Mouse (Mus musculus): ENCODE results near the gene H2-M1. TPM values are rescaled to one million over a fixed set of nuclear protein-coding genes. Genes with fewer than 3 reads are reported as not detected.

The H2-M1 gene
- polyA plus RNA-seq (2015; fragmentation: Nextera tagmentation; extraction: Ambion mirVana): not detected in 2 replicates

DNA sequence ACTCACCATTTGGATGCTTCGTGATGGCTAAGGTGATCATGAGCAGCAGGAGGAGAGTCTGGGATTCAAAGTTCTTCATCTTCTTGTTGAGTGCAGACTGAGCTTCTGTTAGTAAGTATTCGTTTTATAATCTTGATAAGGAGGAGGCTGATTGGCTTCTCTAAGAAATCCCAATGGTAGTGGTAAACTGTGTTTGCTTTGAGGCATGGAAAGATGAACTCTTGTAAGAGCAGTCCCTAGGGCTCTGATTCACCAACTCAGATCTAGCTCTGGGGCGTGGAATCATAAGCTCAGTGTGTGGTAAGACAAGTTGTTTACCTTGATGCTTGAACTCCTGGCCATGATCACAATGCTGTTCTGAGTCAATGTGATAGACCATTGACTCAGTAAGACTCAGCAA lies at the start of gene H2-M1:
H2-M1 (minus strand) TSS at position 101 of the 400 bp plus-strand sequence.
- no peaks in the 10 kb centered on the region for H3K4me1 ChIP-seq (replicated peaks)
- no peak within 1 kb of the TSS for H3K9ac ChIP-seq
- no peaks in the 10 kb centered on the region for H3K36me3 ChIP-seq
- no peak within 1 kb of the TSS for H3K4me3 ChIP-seq
- no peaks in the 10 kb centered on the region for H3K9me3 ChIP-seq
- WGBS: 78% methylated on average over 3 of the region's 3 CpGs
- H3K4me2 ChIP-seq: no peak within 1 kb of the TSS
- no peak within 1 kb of the TSS for H3K27ac ChIP-seq (replicated peaks)
- no peaks in the 10 kb centered on the region for H3K27me3 ChIP-seq
- no peak for ATAC-seq (ENCODE audit: low read depth)

DNA sequence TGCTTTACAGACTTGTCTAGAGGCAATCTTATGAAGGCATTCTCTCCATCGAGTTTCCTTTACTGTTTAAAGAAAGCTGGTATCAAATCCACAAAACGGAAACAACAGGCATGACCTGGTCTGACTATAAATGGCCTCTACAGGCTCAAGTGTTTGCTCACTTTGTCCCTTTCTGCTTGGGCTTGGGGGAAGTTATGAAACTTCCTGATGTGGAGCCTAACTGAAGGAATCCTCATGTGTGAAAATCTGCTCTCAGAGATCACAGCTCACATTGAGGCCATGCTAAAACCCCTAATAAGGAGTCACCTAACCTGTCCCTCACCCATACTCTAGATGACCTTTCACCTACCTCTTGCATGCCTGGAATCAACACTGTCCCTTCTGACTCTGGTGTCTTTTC lies 25.7 kb upstream of the H2-M1 start:
- no peak for ATAC-seq (ENCODE audit: low read depth)
- 80% methylated on average over 2 of the region's 2 CpGs for WGBS
- Histone ChIP-seq H3K36me3 (no peaks in the 10 kb centered on the region), H3K27ac (replicated peaks) (no peak overlapping the region), H3K9me3 (no peaks in the 10 kb centered on the region), H3K4me2 (no peak overlapping the region), H3K4me3 (no peak overlapping the region), H3K4me1 (replicated peaks) (no peaks in the 10 kb centered on the region), H3K27me3 (no peaks in the 10 kb centered on the region), H3K9ac (no peak overlapping the region)

DNA sequence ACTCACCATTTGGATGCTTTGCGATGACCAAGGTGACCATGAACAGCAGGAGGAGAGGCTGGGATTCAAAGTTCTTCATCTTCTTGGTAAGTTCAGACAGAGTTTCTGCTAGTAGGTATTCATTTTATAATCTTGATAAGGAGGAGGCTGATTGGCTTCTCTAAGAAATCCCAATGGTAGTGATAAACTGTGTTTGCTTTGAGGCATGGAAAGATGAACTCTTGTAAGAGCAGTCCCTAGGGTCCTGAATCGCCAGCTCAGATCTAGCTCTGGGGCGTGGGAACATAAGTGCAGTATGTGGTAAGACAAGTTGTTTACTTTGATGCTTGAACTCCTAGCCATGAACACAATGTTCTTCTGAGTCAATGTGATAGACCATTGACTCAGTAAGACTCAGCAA lies 29.5 kb downstream of the H2-M1 start, which contains the start of gene H2-M9:
H2-M9 (minus strand) TSS at position 101 of the 400 bp plus-strand sequence.
- 92% methylated on average over 3 of the region's 3 CpGs for WGBS
- no peaks in the 10 kb centered on the region for H3K9me3 ChIP-seq

More for the DNA sequence above, 29.5 kb downstream of the H2-M1 start, which contains the start of gene H2-M9:
- H3K36me3 ChIP-seq: no peaks in the 10 kb centered on the region
- no peak for ATAC-seq (ENCODE audit: low read depth)
- no peaks in the 10 kb centered on the region for H3K4me1 ChIP-seq (replicated peaks)
- H3K27me3 ChIP-seq: no peaks in the 10 kb centered on the region
- no peak within 1 kb of the TSS for H3K4me2 ChIP-seq
- no peak within 1 kb of the TSS for H3K4me3 ChIP-seq
- H3K9ac ChIP-seq: no peak within 1 kb of the TSS
- H3K27ac ChIP-seq (replicated peaks): no peak within 1 kb of the TSS

Other genes starting within 250 kb of the H2-M1 start
- gene H2-M10.4, start 209.9 kb downstream of the H2-M1 start, polyA plus RNA-seq (2015; fragmentation: Nextera tagmentation; extraction: Ambion mirVana): not detected in 2 replicates
- 0.52 TPM in 1 of 2 replicates, not detected in the other for gene H2-M11, start 125.1 kb downstream of the H2-M1 start, polyA plus RNA-seq (2015; fragmentation: Nextera tagmentation; extraction: Ambion mirVana)
- not detected in 2 replicates for gene H2-M9, start 29.6 kb downstream of the H2-M1 start, polyA plus RNA-seq (2015; fragmentation: Nextera tagmentation; extraction: Ambion mirVana)
- not detected in 2 replicates for gene H2-M10.5, start 100.7 kb upstream of the H2-M1 start, polyA plus RNA-seq (2015; fragmentation: Nextera tagmentation; extraction: Ambion mirVana)
- not detected in 2 replicates for gene H2-M10.6, start 140.0 kb upstream of the H2-M1 start, polyA plus RNA-seq (2015; fragmentation: Nextera tagmentation; extraction: Ambion mirVana)
- gene Trim26, start 164.9 kb upstream of the H2-M1 start, polyA plus RNA-seq (2015; fragmentation: Nextera tagmentation; extraction: Ambion mirVana): 48.0 and 48.2 TPM in 2 replicates
- gene Trim15, start 195.0 kb upstream of the H2-M1 start, polyA plus RNA-seq (2015; fragmentation: Nextera tagmentation; extraction: Ambion mirVana): 0.43 and 0.61 TPM in 2 replicates
- gene Trim10, start 197.4 kb upstream of the H2-M1 start, polyA plus RNA-seq (2015; fragmentation: Nextera tagmentation; extraction: Ambion mirVana): 1.3 and 1.6 TPM in 2 replicates
- not detected in 2 replicates for gene Trim40, start 217.9 kb upstream of the H2-M1 start, polyA plus RNA-seq (2015; fragmentation: Nextera tagmentation; extraction: Ambion mirVana)
- not detected in 2 replicates for gene Trim31, start 225.9 kb upstream of the H2-M1 start, polyA plus RNA-seq (2015; fragmentation: Nextera tagmentation; extraction: Ambion mirVana)

Data from neural tube, embryonic 13.5 days (tissue).